Mouse (Mus musculus) CH12.LX (cell line): ENCODE results near the gene Grin2a. TPM values are rescaled to one million over a fixed set of nuclear protein-coding genes. Genes with fewer than 3 reads are reported as not detected.

Source experiments
- DNase-seq: peaks from one replicate; pipeline ENCODE4 v3.0.0-alpha.2; 2013; ENCODE audit errors: extremely low read depth
- H3K27ac ChIP-seq: 2 replicates; pipeline ENCODE4 v1.5.1; 2012; ENCODE audit warnings: low read depth, mild to moderate bottlenecking, control low read depth, moderate library complexity; ENCODE audit not compliant: insufficient read depth
- H3K27me3 ChIP-seq: replicated peaks from 2 replicates; pipeline ENCODE3; 2012; ENCODE audit warnings: inconsistent platforms
- H3K36me3 ChIP-seq, 2 experiments: replicated peaks in 1 of 2; 2 replicates each; pipeline versions ENCODE3 to v1.6.1; 2012; ENCODE audit warnings: inconsistent platforms in 1 of 2, low read length in 1 of 2, mild to moderate bottlenecking in 1 of 2, mixed read lengths in 1 of 2, moderate library complexity in 1 of 2; ENCODE audit not compliant: control insufficient read depth in 1 of 2, insufficient read depth in 1 of 2
- H3K4me1 ChIP-seq, 2 experiments: 2 replicates each; pipeline ENCODE4 v1.6.1; 2012; ENCODE audit warnings: inconsistent platforms in 1 of 2, moderate library complexity in 1 of 2; ENCODE audit not compliant: insufficient read depth in 2 of 2, control insufficient read depth in 1 of 2
- H3K4me2 ChIP-seq: 2 replicates; pipeline ENCODE4 v1.6.1; 2012; ENCODE audit warnings: low read depth, mild to moderate bottlenecking, control low read depth; ENCODE audit not compliant: poor library complexity, insufficient read depth, severe bottlenecking
- H3K4me3 ChIP-seq, 3 experiments: fragments of 150-350 bp in 1 of 3; sonication (generic) in 1 of 3; replicated peaks in 1 of 3; 2 replicates each; pipeline versions ENCODE3 to v1.5.1; 2011 to 2012; ENCODE audit warnings: low read depth in 2 of 3, low read length in 2 of 3, mild to moderate bottlenecking in 2 of 3, moderate library complexity in 2 of 3, control low read depth in 1 of 3, improper control_type of control experiment in 1 of 3, inconsistent platforms in 1 of 3, mixed read lengths in 1 of 3; ENCODE audit not compliant: poor library complexity in 1 of 3
- H3K79me2 ChIP-seq: replicated peaks from 2 replicates; pipeline ENCODE4 v1.6.1; 2012; ENCODE audit warnings: mild to moderate bottlenecking, moderate library complexity; ENCODE audit not compliant: control insufficient read depth, poor library complexity, insufficient read depth, severe bottlenecking; ENCODE audit errors: extremely low read depth
- H3K9ac ChIP-seq: 2 replicates; pipeline ENCODE4 v1.6.1; 2012; ENCODE audit warnings: low read depth, mild to moderate bottlenecking, control low read depth, moderate library complexity; ENCODE audit not compliant: insufficient read depth
- H3K9me3 ChIP-seq: replicated peaks from 2 replicates; pipeline ENCODE3; 2012; ENCODE audit warnings: low read length, inconsistent platforms, mixed read lengths
- BHLHE40 ChIP-seq: IDR thresholded peaks from 2 replicates; pipeline ENCODE4 v1.6.1; 2011; ENCODE audit warnings: mild to moderate bottlenecking, low read depth, low read length, improper control_type of control experiment
- CHD1 ChIP-seq: IDR thresholded peaks from 2 replicates; pipeline ENCODE4 v1.6.1; 2012; ENCODE audit warnings: low read depth, low read length, improper control_type of control experiment, inconsistent platforms
- CHD2 ChIP-seq: IDR thresholded peaks from 2 replicates; pipeline ENCODE4 v1.6.1; 2011; ENCODE audit warnings: low read length, improper control_type of control experiment
- CTCF ChIP-seq, 2 experiments: IDR thresholded peaks in 1 of 2; conservative IDR thresholded peaks in 1 of 2; 2 replicates each; pipeline ENCODE4 v1.5.1; 2011 to 2012; ENCODE audit warnings: low read depth in 2 of 2, low read length in 2 of 2, improper control_type of control experiment in 1 of 2, inconsistent platforms in 1 of 2, mild to moderate bottlenecking in 1 of 2, moderate library complexity in 1 of 2
- ELF1 ChIP-seq: IDR thresholded peaks from 2 replicates; pipeline ENCODE4 v1.6.1; 2014; ENCODE audit warnings: low read depth, mild to moderate bottlenecking, inconsistent platforms, low read length, improper control_type of control experiment
- GABPA ChIP-seq: IDR thresholded peaks from 2 replicates; pipeline ENCODE4 v1.6.1; 2012; ENCODE audit warnings: low read depth, low read length, improper control_type of control experiment, inconsistent platforms; ENCODE audit not compliant: insufficient replicate concordance
- HCFC1 ChIP-seq: IDR thresholded peaks from 2 replicates; pipeline ENCODE4 v1.6.1; 2012; ENCODE audit warnings: low read depth, mild to moderate bottlenecking, inconsistent platforms, low read length, improper control_type of control experiment
- IRF4 ChIP-seq: IDR thresholded peaks from 2 replicates; pipeline ENCODE4 v1.6.1; 2014; ENCODE audit warnings: low read depth, mild to moderate bottlenecking, inconsistent platforms, low read length, improper control_type of control experiment
- JUND ChIP-seq: conservative IDR thresholded peaks from 2 replicates; pipeline ENCODE4 v1.6.1; 2011; ENCODE audit warnings: low read depth, low read length, improper control_type of control experiment
- KAT2A ChIP-seq: IDR thresholded peaks from 2 replicates; pipeline ENCODE4 v1.6.1; 2012; ENCODE audit warnings: low read length, improper control_type of control experiment, inconsistent platforms; ENCODE audit not compliant: insufficient replicate concordance
- RCOR1 ChIP-seq: conservative IDR thresholded peaks from 2 replicates; pipeline ENCODE4 v1.6.1; 2012; ENCODE audit warnings: low read depth, mild to moderate bottlenecking, inconsistent platforms, low read length, improper control_type of control experiment
- SMC3 ChIP-seq: IDR thresholded peaks from 2 replicates; pipeline ENCODE4 v1.6.1; 2011; ENCODE audit warnings: low read depth, low read length, improper control_type of control experiment
- TBP ChIP-seq: conservative IDR thresholded peaks from 2 replicates; pipeline ENCODE4 v1.6.1; 2011; ENCODE audit warnings: low read depth, low read length, improper control_type of control experiment
- TCF12 ChIP-seq: IDR thresholded peaks from 2 replicates; pipeline ENCODE4 v1.6.1; 2014; ENCODE audit warnings: low read depth, mild to moderate bottlenecking, inconsistent platforms, low read length, improper control_type of control experiment
- ZC3H11A ChIP-seq: IDR thresholded peaks from 2 replicates; pipeline ENCODE4 v1.6.1; 2012; ENCODE audit warnings: low read depth, mild to moderate bottlenecking, inconsistent platforms, low read length, improper control_type of control experiment
- ZKSCAN1 ChIP-seq: IDR thresholded peaks from 2 replicates; pipeline ENCODE4 v1.6.1; 2012; ENCODE audit warnings: low read depth, inconsistent platforms, low read length, improper control_type of control experiment, borderline replicate concordance
- ZNF384 ChIP-seq: IDR thresholded peaks from 2 replicates; pipeline ENCODE4 v1.6.1; 2012; ENCODE audit warnings: low read depth, low read length, improper control_type of control experiment, inconsistent platforms
- dilution Hi-C: fragments of 300-500 bp; cut with MboI; formaldehyde crosslinking; loops from 2 replicates; pipeline ENCODE4 v1.14.3; 2020; ENCODE audit warnings: low sequenced_read_pairs; ENCODE audit not compliant: extremely low pct_unique_long_range_greater_than_20kb, extremely low pct_ligation_motif_present
- in situ Hi-C: fragments of 300-500 bp; cut with MboI; formaldehyde crosslinking; loops from 3 replicates; pipeline ENCODE4 v1.14.3; 2019; ENCODE audit warnings: low sequenced_read_pairs, low pct_ligation_motif_present, low pct_unique_long_range_greater_than_20kb, mixed read lengths
- polyA plus RNA-seq: library from polyadenylated mRNA; unstranded; fragments of >175 nt; gene quantifications from 2 replicates; pipeline ENCODE4 v1.2.1, GENCODE M21; 2012; ENCODE audit warnings: low read depth; ENCODE audit not compliant: insufficient read length
- total RNA-seq, 2 experiments: library from RNA; depleted of rRNA; stranded (reverse); fragments of 300-350 nt in 1 of 2; fragments of >200 nt in 1 of 2; gene quantifications; 2 replicates each; pipeline ENCODE4 v1.2.3; 2012 to 2014

The Grin2a gene
- total and polyA plus RNA-seq, 3 experiments: not detected

DNA sequence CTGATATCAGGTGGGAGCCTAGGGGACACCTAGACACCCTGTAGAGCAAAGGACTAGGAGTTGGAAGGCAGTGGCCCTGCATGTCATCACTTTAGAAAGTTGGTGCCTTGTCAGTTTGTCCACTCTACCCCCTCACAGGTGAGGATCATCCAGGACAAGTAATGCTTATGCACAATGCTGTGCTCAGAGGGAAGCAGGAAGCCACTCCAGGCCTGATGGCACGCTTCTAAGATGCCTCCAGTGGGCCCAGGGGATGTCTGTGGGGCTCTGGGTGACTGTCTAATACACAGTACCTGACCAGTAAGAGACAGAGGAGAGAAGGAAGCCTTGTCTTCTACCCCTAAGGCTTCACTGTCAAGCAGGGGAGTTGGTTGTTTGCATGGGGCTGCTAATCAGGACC, 7.6 kb upstream of the Grin2a start:
- dilution Hi-C loops: no loop called here
- TF ChIP-seq JUND (no peak), ZC3H11A (no peak), SMC3 (no peak), ELF1 (no peak), TBP (no peak), IRF4 (no peak), BHLHE40 (no peak), CTCF (conservative IDR thresholded peaks at IDR 0.05 in 1 of 2, IDR thresholded peaks at IDR 0.05 in 1 of 2; ENCODE audit: low read depth in 2 of 2, low read length in 2 of 2) (no peak), ZNF384 (no peak), GABPA (no peak), CHD1 (no peak)

DNA sequence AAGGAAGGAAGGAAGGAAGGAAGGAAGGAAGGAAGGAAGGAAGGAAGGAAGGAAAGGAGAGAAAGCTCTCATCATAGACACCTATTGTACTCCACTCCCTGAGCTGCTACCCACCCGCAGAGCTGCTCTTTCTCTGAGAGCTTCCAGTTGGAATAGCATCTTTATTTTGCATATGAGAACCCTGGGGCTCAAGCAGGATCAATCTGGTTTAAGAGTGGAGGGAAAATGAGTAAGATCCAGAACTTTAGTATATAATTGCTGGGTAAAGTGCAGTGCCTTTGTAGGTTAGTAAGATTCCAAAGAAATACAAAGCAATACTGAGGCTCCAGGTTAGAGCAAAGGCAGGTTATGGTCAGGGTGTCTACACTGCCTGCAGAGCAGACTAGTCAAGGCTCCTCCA, 6.2 kb upstream of the Grin2a start:
- no peak overlapping the region for H3K27ac ChIP-seq
- no peaks in the 10 kb centered on the region for H3K79me2 ChIP-seq
- in situ Hi-C loops (no loop called here), dilution Hi-C loops (no loop called here)
- H3K4me2 ChIP-seq: no peak overlapping the region
- H3K4me1 ChIP-seq: no peaks in the 10 kb centered on the region
- no peak overlapping the region for H3K9ac ChIP-seq
- DNase-seq: no peak
- peaks cover 40% of the 10 kb centered on the region for H3K27me3 ChIP-seq
- H3K9me3 ChIP-seq: peaks cover under 1% of the 10 kb centered on the region
- no peak for TF ChIP-seq ZKSCAN1
- no peak for TF ChIP-seq ELF1
- no peak for TF ChIP-seq KAT2A
- H3K4me3 ChIP-seq: no peak overlapping the region
- no peaks in the 10 kb centered on the region for H3K36me3 ChIP-seq

More for the DNA sequence above, 7.6 kb upstream of the Grin2a start:
- Histone ChIP-seq H3K36me3 (no peaks in the 10 kb centered on the region), H3K9ac (no peak overlapping the region), H3K4me2 (no peak overlapping the region), H3K79me2 (no peaks in the 10 kb centered on the region), H3K27me3 (peaks cover 42% of the 10 kb centered on the region), H3K4me3 (no peak overlapping the region), H3K9me3 (peaks cover 4% of the 10 kb centered on the region), H3K4me1 (no peaks in the 10 kb centered on the region), H3K27ac (no peak overlapping the region)
- in situ Hi-C loops: no loop called here
- no peak for DNase-seq

DNA sequence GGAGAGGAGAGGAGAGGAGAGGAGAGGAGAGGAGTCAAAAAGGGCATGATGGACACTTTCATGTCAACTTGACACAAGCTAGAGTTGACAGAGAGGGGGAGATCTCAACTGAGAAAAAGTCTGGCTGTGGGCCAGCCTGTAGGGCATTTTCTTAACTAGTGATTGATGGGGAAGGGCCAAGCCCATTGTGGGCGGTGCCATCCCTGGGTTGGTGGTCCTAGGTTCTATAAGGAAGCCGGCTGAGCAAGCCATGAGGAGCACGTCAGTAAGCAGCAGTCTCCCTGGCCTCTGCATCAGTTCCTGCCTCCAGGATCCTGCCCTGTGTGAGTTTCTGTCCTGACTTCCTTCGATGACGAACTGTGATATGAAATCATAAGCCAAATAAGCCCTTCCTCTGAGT, 4.6 kb upstream of the Grin2a start:
- in situ Hi-C loops (no loop called here), dilution Hi-C loops (no loop called here)
- H3K27me3 ChIP-seq: peaks cover 40% of the 10 kb centered on the region
- H3K4me1 ChIP-seq: no peaks in the 10 kb centered on the region
- no peak for DNase-seq
- no peak overlapping the region for H3K27ac ChIP-seq
- no peaks in the 10 kb centered on the region for H3K36me3 ChIP-seq
- no peak overlapping the region for H3K9ac ChIP-seq
- no peaks in the 10 kb centered on the region for H3K9me3 ChIP-seq
- TF ChIP-seq CHD2: no peak
- TF ChIP-seq RCOR1: no peak
- TF ChIP-seq TCF12: no peak
- no peak for TF ChIP-seq HCFC1
- no peaks in the 10 kb centered on the region for H3K79me2 ChIP-seq
- no peak overlapping the region for H3K4me3 ChIP-seq
- no peak overlapping the region for H3K4me2 ChIP-seq
